Mouse (Mus musculus) right cerebral cortex, postnatal 10 days (tissue): Measurements from ENCODE around the gene Hist1h1d.

Experiments used
- DNase-seq, 2 experiments: peaks; one replicate each; pipeline ENCODE4 v3.0.0; 2021; ENCODE audit warnings: low spot score in 2 of 2

The Hist1h1d gene

DNA sequence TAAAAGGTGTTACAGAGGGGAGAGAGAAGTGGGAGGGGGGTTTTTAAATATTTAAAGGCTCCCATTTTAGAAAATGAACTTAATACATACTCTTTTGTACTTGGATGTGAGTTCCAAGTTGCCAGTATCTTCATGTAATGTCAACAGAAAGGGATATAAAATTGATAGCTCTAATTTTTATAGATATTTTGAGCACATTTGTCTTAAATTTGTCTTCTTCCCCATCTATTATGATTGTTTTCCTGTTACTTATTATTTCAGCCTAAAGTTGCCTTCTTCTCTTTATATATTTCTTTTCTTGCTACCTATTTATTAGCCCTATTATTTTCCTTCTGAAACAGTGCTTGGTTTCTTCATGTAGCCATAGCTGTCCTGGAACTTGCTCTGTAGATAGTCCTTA lies at the start of gene Hist1h1d:
Hist1h1d (plus strand) TSS at position 301 of the 400 bp plus-strand sequence.
- no peak for DNase-seq

GRCm38 (mm10) chr13:23503797-23504196 lies 49.3 kb upstream of the Hist1h1d start:
- DNase-seq = peak; percentile 52 to 74

- no peak for DNase-seq
These were observed 47.3 kb upstream of the Hist1h1d start for GRCm38 (mm10) chr13:23505662-23506345.

- DNase-seq = no peak
These were observed 46.7 kb upstream of the Hist1h1d start for GRCm38 (mm10) chr13:23506351-23506750.

GRCm38 (mm10) chr13:23506819-23507515 lies 46.1 kb upstream of the Hist1h1d start:
- DNase-seq = no peak

DNA sequence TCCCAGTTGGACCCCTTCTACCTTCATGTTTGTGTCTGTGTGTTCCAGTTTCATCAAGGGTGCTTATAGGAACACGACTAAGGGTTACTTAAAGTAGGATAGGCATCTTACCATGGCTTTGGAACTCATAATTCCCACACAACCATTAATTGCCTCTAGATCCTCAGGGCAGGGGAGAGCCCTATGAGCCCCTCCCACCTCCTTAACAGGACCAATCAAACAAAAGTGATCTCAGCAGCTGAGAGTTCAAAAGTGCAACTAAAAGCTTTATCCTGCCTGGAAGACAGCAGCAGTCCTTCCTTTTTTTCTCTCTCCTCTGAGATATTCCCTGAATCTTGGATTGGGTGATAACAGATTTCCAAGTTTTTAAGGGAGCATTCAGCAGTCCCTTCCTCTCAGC lies 42.9 kb upstream of the Hist1h1d start:
- DNase-seq = no peak

DNA sequence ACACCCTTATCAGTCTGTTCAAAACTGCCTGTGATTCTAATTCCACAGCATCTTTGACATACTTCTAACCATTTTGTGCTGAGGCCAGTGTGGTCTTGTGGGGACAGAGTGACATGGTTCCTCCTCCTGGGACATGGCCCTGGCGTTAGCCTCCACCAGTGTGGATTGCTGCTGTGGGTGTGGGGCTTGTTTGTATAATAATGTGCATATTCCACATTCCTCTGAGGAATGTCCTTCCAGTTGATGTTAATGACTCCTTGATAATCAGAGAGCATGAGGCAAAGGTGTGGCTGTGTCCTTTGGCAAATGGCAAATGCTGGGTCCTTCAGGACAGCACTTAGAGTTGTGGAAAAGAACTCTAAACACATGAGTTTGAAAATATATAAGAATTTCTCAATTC lies 39.5 kb upstream of the Hist1h1d start:
- no peak for DNase-seq

GRCm38 (mm10) chr13:23515281-23515680 lies 37.8 kb upstream of the Hist1h1d start:
- DNase-seq = no peak

- DNase-seq = no peak
These were observed 37.0 kb upstream of the Hist1h1d start for GRCm38 (mm10) chr13:23515826-23516620.

DNA sequence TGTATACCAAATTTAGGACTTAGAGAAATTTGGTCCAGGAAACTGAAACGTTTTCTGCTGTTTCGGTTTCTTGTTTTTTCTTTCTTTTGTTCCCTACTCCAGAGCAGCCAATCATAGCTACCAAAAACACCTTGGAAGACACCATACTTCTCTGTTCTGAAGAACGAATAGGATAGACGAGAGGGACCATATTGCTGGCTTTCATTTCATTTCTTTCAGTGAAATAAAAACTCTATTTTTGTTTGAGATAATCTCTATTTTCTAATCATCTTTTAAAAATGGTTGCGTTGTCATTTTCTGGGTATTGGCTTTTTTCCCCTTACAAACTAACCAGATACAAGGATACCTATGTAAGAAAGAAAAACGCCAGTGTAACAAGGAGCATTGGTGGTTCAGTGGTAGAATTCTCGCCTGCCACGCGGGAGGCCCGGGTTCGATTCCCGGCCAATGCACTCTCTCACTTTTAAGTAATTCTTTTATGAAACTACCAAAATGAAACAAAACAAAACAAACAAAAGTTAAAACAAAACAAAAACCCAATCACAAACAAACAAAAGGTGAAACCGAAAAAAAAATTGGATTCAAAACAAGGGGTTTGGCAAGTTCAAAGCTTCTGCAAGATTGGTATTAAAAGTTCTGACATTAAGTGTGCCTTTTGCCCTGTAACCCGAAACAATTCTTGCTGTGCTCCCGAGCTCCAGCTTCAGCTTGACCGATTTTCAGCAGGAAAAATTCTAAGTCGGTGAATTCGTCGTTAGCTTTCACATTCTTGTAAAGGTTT lies 36.0 kb upstream of the Hist1h1d start:
- DNase-seq = peak; percentile 73 to 80

- DNase-seq = peak; percentile 90 to 94
These were observed 35.3 kb upstream of the Hist1h1d start for GRCm38 (mm10) chr13:23517603-23518294.

DNA sequence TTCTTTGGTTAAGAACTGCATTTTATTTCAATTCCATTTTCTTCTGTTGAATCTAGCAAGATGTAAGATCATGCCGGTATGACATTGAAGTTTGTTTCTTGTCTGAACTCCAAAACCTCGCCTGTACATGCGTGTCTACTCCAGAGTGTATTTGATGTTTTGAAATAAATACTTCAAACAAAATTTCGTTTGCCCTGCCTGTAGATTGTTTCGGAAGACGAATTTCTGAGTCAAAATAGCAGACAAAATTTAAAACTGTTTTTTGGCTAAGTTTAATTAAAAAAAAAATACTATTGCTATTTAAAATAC lies 34.8 kb upstream of the Hist1h1d start:
- DNase-seq = no peak

GRCm38 (mm10) chr13:23518885-23519284 lies 34.2 kb upstream of the Hist1h1d start:
- peak; percentile 79 to 80 for DNase-seq

DNA sequence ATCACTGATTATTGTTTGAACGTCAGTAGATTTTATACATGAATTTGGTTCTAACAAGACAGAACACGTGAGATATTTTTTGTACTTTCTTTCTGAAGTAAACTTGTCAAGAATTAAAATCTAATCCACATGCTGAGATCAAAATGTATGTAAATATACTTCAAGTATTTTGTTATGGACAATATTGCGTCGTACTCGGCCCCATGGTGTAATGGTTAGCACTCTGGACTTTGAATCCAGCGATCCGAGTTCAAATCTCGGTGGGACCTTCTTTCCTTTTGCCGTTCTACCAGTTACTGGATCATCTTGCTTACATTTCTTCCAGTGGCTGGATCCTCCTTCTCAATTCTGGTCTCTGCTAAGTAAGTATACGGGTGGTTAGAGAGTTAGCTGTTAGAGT lies 33.6 kb upstream of the Hist1h1d start:
- DNase-seq = peak; percentile 83 to 87

DNA sequence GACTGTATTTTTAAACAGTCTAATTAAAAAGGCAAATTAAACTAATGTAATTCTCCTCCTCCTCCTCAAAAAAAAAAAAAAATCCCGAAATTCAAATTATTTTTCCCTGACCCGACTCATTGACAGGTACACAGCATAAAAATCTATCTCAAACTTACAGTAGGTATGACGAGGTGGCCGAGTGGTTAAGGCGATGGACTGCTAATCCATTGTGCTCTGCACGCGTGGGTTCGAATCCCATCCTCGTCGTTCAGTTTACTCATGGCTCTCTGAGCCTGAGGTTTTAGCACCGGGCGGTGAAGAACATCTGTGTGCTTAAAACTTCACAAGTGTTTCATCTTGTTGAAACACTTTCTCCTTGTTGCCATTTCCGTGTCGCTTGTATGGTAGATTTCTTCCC lies 31.4 kb upstream of the Hist1h1d start:
- DNase-seq = peak; percentile 73 to 81

- no peak for DNase-seq
These were observed 29.1 kb upstream of the Hist1h1d start for GRCm38 (mm10) chr13:23523976-23524375.

DNA sequence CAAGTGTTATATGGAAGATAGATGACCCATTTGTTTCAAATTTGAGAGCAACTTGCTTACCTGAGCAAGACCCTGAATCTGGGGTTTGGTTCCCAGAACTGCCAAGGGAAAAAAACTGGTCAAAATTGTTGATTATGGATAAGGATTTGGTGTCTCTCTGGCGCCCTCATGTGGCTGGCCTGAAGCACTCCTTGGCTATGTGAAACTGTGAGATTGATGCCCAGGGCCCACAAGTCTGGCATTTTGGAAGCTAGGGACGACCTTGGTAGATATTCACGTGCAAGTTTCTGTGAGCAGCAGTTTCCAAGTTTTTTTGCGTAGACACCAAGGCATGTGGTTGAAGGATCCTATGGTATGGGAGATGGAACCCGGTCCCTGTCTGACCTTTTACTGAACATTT lies 28.4 kb upstream of the Hist1h1d start:
- peak; percentile 75 to 86 for DNase-seq

GRCm38 (mm10) chr13:23525901-23526300 lies 27.2 kb upstream of the Hist1h1d start:
- DNase-seq = peak in 1 of 2 experiments; percentile 37

GRCm38 (mm10) chr13:23526312-23526711 lies 26.8 kb upstream of the Hist1h1d start:
- peak; percentile 90 to 92 for DNase-seq

- no peak for DNase-seq
These were observed 24.1 kb upstream of the Hist1h1d start for GRCm38 (mm10) chr13:23529005-23529404.

DNA sequence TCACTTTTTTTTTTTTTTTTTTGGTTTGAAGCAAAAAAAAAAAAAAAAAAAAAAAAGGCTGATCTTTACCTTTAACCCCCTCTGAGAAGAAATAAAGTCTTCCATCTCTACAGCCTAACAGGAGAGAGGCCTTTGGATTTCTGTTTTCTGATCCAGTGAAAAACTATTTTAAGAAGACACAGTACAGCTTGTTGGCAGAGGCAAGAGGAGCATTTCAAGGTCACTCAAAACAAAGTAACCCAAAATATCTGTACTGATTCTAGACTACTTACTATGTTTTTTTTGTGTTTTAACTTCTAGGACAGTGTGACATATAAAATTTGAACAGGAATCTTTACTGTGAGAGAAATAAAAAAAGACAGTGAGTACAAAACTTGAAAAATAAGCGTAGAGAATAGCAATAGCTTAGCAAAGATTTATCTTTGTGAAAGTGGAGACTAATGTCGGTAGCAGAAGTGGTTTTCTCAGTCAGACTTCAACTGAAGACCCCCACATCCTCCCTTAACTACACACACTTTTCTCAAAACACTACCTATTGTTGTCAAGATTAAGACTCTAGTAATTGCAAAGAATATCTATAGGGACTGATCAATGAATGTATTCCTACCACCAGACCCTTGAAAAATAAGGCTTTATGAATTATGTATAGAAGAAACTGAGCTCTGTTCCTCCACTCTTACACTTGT lies 23.4 kb upstream of the Hist1h1d start:
- no peak for DNase-seq
